Mouse (Mus musculus) stomach, postnatal 0 days (tissue): ENCODE results near the gene Fam49a.

Experiments
- CTCF ChIP-seq: IDR thresholded peaks from 2 replicates; pipeline ENCODE4 v1.5.1; 2016; ENCODE audit warnings: antibody characterized with exemption, low read depth, mild to moderate bottlenecking, moderate library complexity
- EP300 ChIP-seq: optimal IDR thresholded peaks from 2 replicates; pipeline ENCODE3; 2016; ENCODE audit warnings: antibody characterized with exemption

GRCm38 (mm10) chr12:12401051-12401465 lies 139.1 kb downstream of the Fam49a start:
- TF ChIP-seq CTCF (peak; percentile 84), EP300 (no peak)
